Mouse (Mus musculus) induced T-regulatory cell, adult 2 months (primary cell): ENCODE measurements at regions not wholly inside any gene's neighbourhood (a gene's known extent, or its start where the extent isn't known, plus 50 kb on each side); places are given as distances from the start of the nearest gene placed in this dataset.
A peak's percentile ranks its signal among the peaks of the same experiment; 100 is the strongest.

Experiments used
- DNase-seq: peaks from one replicate; pipeline ENCODE4 v3.0.0-alpha.2; 2012; ENCODE audit warnings: low read depth

DNA sequence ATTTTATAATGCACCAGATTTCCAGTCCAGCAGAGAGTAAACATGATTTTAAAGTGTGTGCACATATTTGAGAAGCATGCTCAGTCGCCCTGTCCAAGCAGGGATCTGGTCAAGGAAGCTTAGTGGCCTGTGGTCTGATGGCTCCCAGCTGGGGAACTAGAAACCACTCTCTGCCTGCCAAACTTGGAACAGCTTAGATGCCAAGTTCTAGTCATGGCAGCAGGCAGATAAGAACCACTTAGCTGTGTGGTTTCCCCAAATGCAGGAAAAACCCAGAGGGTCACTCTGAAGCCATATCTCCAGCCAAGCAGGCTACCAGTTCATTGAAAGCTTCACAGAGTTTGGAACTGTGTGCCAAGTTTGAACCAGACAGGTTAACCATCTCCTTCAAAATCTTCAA, 86.1 kb downstream of the Fam114a2 start:
- no peak for DNase-seq

DNA sequence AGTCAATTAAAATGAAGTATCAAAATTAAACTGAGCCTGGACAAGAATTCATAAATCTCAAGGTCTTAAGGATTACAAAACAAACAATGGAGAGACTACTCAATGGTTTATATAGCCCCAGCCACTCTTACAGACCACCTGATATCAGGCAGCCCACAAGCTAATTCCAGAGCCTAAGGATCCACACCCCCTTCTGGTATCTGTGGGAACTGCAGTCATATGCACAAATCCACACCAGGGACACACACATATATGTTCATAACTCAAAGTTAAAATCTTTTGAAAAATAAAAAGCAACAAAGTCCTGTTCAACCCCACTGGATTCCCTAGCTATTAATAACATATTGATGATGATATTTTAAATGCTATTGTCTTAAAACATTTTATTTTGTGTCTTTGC, 86.5 kb downstream of the Fam114a2 start:
- DNase-seq, result peak; percentile 13

DNA sequence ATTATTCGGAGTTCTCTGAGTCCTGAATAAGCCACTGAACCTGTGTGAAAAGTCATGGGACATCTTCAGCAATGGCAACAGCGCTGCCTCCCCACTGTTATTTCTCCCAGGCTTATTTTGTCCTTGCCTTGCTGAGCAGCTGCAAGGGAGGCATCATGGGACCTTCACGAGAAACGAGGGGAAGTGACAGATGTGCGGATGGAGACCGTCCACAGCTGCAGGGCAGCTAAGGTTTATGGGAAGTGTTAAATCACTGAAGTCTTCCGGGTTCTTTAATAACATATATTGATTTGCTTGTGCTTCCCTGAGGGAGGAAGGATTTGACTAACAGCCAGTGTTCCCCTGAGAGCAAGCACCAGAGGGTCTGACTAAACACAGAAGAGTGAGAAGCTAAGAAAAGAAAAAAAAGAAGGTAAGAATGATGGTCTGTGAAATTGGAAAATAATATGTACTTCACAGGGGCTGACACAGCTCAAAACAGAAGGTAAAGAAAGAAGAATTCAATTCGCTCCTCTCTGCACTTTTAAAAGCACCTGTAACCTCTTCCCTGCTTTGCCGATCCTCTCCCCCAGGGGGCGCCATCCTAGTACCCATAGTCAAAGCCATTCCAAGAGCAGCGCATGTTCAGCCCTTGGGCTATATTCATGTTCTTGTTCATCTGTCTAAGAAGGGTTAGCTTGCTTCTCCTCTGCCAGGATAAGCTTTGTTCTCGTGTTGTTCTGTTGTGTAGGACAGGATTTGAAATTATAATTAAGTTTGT, 92.2 kb downstream of the Fam114a2 start:
- DNase-seq, result peak; percentile 69

DNA sequence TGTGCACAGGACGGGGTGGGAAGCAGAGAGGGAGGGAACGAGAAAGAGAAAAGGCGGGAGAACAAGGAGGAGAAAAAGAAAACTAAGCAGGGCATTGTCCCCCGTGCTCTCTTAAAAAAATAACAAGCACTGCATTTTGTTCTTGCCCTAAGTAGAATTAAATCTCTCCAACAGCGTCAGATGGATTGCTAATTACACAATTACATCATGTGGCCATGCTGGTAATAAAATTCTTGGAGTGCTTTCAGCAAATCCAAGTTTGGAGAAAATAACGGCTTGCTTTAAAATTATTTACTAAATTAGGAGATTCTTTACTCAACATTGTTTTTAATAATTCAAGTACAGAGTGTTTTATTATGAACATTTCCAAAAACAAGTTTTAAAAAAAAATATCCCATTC, 99.0 kb downstream of the Fam114a2 start:
- no peak for DNase-seq

DNA sequence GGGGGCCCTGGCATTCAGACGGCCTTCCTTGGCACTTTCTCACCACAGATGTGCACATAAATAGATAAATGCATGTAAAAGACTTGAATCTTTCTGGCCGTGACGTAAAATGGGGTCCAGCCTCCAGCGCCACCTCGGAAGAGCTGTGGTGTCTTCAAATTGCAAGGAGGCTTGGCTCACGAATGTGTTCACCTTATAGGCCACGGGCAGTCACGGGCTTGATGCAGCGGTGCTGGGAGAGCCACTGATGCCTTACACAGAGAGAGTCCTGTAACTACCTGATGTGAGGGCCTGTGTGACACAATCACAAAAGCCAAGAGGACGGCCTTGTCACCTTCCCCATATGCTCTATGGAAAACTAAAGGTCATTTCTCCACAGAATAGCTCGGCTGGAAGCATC, 102.4 kb downstream of the Fam114a2 start:
- no peak for DNase-seq

DNA sequence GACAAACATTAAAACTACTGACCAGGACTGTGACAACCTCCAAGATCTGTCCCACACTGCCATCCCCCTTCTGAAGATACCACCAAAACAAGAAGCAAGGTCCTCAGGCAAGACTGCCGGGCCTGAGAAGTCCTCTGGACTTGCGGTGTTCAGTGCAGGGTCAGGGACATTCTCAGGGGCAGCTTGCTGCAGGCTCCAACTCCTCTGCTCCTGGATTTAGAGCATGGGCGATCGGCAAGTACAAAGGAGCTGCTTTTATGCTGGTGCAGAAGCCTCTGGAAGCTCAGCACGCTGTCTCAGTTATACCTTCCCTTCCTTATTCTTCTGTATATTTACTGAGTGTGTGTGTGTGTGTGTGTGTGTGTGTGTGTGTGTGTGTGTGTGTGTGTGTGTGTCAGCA, 103.2 kb downstream of the Fam114a2 start:
- no peak for DNase-seq

DNA sequence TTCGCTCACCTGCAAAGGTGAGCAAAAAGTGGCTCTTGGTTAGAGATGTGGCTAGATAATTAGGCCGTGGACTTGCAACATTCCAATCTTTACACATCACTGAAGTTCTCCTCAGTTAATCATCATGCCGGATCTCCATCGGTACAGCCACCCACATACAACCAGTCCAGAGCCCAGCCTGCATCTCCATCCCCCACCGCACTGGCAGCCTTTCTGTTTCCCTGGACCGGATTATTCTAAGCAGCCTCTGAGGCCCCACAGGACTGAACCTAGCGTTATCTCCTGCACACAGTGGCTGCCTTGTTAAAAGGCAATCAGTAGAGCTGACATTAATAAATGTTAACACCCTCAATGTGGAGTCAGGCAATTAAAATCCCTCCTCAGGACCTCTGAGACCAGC, 103.7 kb downstream of the Fam114a2 start:
- no peak for DNase-seq

DNA sequence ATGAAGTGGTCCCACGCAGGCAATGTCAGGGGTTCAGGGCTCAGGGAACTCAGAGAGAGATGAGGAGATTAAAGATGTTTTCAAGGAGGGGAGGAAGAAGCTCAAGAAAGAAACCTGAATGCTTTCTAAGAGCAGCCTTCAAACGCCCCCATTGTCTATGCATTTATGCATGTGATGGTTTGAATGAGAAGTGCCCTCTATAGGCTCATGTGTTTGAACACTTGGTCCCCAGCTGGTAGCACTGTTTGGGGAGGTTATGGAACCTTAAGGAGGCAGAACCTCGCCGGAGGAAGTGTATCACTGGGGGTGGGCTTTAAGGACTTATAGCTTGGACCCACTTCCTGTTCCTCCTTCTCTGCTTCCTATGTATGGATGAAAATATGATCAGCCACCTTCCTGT, 105.1 kb downstream of the Fam114a2 start:
- DNase-seq, result no peak

DNA sequence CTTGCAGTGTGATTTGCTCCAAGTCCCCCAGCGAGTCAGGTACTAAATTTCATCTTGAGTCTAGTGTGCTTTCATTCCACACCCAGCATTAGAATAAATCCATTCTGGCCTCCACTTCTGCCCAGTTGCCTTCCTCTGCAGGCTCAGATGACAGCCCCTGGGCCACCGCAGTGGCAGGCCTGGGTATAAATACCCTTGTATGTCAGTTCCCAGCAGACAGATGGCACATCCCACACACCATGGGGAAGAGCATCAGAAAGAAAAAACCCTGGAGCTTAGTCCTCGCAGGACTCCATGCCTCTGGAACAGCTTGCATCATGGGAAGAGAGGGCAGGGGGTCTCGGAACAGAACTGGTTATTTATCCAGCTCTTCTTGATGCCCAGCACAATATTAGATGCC, 105.7 kb downstream of the Fam114a2 start:
- no peak for DNase-seq

DNA sequence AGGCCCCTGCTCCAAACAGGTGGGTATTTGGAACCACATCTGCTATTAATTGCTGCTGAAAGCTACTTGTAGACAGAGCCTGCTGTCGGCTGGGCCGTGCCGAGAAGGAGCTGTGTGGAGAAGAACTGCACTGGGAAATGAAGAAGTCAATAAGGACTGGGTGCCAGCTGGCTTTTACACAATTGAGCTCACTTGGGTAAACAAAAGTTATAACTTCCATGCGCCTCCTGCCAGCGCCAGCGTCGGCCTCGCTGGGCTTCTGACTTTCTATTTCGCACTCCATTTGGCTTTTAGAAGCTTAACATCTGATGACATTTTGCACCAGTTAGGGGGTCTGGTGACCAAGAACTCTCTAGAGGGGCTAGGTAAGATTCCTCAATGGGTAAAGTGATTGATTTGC, 114.2 kb downstream of the Fam114a2 start:
- DNase-seq, result no peak

DNA sequence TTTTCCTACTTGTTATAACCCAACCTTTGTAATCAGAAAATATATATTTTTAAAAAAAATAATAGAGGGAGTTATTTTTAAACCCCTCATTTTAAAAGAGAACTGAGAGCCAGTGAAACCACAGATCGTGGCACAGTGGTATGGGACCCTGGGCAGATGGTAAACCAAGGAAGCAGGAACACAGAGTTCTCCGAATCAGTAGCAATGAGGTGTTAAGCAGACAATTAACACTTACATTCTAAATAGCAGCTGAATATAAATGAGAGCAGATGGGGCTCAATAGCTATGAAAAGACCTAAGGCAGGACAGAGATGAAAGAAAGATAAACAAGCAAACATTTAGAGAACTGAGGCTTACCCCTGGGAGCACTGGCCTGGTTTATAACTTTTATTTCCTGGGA, 116.8 kb downstream of the Fam114a2 start:
- no peak for DNase-seq

DNA sequence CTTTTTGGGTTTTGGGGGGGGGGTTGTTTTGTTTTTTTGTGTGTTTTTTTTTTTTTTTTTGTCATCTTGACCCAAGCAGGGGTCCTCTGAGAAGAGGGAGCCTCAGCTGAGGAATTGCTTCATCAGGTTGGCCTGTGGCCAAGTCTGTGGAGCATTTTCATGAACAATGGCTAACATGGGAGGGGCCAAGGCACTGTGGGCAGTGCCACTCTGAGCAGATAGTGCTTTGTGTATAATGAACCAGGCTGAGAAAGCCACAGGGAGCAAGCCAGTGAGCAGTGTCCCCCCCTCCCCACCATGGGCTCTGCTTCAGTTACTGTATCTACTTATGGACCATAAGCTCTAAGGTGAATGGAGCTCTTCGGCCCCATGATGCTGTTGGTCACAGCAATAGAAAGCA, 119.1 kb downstream of the Fam114a2 start:
- DNase-seq, result no peak

DNA sequence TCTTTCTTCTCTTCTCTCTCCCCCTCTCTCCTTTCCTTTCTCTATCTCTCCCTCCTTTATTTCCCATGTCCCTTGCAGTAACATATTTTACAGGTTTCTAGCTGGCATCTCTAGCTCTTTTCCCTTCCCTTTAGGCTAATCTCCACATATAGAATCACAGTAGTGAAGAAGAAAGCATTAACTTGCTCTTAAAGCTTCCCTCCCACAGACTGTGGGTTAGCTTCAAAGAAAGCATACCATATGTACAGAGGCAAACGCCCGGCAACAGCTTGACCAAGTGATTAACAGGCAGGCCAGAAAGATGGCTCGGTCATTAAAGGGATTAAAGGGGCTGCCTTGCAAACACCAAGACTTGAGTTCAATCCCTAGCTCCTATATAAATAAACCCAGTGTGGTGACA, 122.0 kb downstream of the Fam114a2 start:
- no peak for DNase-seq

DNA sequence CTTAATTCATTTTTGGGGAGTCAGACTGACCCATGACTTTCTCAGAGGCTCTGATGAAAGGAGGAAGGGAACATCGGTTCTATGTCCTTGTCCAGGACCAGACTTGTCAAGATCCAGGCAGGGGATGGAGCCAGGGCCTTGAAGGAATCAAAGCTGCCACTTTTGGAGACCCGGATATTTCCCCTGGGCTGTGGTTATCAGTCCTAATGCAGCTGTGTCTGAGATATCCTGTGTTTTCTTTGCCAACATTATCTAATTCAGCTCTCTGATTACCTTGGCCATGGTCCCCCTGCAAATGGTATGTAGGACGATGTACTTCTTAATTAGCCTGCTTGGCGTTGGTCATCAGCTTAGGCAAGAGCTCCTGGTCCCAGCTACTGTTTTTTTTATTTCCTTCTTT, 127.6 kb downstream of the Fam114a2 start:
- no peak for DNase-seq
